Mouse (Mus musculus): ENCODE results near the gene Gzmn.
"Not testable (repeated sequence)": the region's sequence is repeated elsewhere in the genome, so short reads cannot be mapped to it uniquely, and the experiment has no call there.

The Gzmn gene

DNA sequence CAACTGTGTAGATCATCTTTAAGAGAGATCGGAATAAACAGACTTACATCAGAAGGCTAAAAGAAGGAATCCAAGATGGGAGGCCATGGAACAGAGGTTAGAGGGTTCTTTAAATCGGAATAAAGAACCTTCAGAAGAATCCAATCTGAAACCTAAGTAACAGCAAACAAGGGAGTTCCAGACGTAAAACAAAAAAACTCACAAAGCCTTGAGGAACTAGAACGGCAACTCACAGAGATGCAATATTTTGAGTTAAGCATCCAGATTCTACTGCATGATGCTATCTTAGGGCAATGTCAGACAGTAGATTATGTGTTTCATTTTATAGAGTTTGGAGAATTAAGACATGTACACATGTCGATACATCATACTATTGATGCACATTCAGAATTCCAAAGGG lies at the start of gene Gzmn:
Gzmn (minus strand) TSS at position 101 of the 400 bp plus-strand sequence.
- no peak for DNase-seq (ENCODE audit: low read depth)

GRCm38 (mm10) chr14:56211317-56211716 lies 36.9 kb upstream of the Gzmn start, which contains the start of gene Gzmf:
TSS of gene Gzmf (minus strand) at chr14:56211417.
- DNase-seq (ENCODE audit: low read depth), result no peak

DNA sequence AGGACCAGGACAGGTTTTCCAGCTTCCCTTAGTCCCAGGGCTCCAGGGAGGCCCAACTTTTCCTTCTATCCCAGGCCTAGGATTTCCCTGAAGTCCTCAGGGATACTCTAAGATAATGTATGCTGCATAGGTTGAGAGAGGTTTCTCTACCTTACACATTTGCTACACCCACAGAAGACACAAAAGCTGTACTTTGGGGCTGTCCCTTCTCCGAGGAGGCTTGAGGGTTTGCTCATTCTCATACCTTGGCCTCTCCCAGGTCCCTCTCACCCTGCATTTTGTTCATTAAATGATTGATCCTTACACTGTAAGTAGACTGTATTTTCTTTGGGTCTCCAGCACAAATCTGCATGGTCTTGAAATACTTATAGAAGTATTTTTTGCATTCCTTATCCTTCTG lies 31.2 kb upstream of the Gzmn start:
- no peak for DNase-seq (ENCODE audit: low read depth)

DNA sequence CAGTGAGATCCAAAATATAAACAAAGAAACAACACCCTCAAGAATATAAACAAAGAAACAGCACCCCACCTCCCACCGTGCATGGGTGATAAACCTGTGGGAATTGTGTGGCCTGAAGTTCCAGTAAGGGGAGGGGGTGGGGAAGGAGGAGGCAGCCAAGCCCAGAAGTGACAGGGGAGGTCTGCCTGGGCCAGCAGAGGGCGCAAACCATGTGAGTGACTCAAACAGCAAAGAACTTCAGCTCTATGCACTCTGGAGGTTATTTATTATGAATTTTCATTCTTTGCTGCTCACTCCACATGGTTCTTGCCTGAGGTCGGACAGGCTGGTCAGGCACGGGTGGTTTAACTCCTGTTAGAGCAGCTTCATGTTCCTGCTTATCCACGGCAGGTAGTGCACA lies 30.6 kb upstream of the Gzmn start:
- peak; percentile 57 for DNase-seq (ENCODE audit: low read depth)

DNA sequence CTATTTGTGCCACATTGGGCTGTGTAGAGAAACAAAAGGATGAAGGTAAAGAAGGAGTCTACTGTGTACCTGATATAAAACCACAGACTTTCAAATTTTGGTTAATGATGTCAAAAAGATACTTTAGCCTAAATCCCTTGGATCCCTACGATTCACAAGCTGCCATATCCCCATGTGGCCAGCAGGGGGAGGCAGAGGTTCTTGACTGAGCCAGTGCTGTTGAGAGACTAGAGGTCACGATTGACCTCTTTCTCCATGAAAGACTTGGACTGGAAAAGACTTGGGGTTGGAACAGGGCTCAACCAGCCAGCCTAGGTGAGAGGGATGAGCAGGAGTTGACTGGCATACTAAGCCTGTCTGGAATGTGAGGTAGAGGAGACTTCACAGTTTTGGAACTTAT lies 29.6 kb upstream of the Gzmn start:
- DNase-seq (ENCODE audit: low read depth), result peak; percentile 60

DNA sequence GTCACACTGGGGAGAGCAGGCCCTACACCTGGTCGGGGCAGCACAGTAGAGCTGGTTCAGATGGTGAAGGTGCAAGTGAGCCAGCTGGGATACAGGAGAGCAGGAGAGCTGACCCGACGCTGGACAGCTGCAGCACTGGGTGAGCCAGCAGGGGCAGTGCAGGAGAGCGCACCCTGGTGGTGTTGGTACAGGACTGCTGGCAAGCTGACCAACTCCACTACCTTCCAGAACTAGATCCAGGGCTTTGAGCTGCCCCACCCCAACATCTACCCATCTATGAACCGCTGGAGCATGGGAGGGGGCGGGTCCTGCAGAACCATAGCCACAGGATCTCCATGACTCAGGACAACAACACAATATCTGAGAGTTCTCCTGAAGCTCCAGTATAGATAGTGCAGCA lies 12.5 kb upstream of the Gzmn start:
- DNase-seq (ENCODE audit: low read depth), result peak; percentile 1

DNA sequence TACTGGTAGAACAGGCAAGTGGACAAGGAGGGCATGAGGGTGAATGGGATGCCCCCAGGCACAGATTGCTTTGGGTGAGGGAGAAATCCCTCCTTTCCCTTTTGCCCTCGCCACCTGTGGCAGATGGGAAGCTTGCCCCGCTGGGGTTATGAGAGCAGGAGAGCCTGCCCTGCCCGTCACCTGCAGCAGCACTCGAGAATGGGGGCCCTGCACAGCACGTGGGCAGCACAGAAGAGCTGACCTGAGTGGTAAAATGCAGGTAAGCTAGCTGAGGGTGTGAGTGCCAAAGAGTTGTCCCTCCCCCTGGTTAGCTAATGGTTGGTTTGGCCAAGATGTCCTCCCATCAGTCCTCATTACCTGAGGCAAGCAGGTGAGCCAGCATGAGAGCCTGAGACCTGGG lies 12.1 kb upstream of the Gzmn start:
- DNase-seq (ENCODE audit: low read depth), result no peak

DNA sequence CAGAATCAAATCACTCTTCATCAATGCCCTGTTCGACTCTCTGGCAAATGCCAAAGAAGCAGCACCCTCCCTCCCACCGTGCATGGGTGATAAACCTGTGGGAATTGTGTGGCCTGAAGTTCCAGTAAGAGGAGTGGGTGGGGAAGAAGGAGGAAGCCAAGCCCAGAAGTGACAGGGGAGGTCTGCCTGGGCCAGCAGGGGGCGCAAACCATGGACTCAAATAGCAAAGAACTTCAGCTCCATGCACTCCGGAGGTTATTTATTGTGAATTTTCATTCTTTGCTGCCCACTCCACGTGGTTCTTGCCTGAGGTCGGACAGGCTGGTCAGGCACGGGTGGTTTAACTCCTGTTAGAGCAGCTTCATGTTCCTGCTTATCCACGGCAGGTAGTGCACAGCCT lies 3.3 kb upstream of the Gzmn start:
- DNase-seq (ENCODE audit: low read depth), result peak; percentile 48

DNA sequence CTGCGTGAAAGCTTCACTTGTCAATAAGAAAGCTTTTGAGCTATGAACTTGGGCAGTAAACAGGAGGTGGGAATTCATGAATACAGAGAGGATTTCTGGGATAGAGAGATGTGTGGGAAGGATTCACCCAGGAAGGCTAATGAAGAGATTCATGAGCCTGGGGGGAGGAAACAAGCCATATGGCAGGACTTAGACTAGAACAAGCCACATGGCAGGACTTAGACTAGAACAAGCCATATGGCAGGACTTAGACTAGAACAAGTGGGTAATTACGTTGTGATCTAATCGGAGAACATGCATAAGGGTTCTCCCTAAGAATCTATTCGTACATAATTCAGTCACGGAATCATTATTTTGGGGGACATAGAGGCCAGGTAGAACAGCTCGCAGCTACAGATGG lies 1.0 kb downstream of the Gzmn start:
- no peak for DNase-seq (ENCODE audit: low read depth)

GRCm38 (mm10) chr14:56172744-56173143 lies 1.7 kb downstream of the Gzmn start:
- no peak for DNase-seq (ENCODE audit: low read depth)

GRCm38 (mm10) chr14:56168009-56168408 lies 6.4 kb downstream of the Gzmn start:
- DNase-seq (ENCODE audit: low read depth), result no peak

- DNase-seq (ENCODE audit: low read depth), result no peak
These were observed 12.3 kb downstream of the Gzmn start for GRCm38 (mm10) chr14:56162109-56162508.

GRCm38 (mm10) chr14:56159479-56159878 lies 14.9 kb downstream of the Gzmn start, which contains the start of gene Gzmg:
TSS of gene Gzmg (minus strand) at chr14:56159579.
- not testable (repeated sequence) for DNase-seq (ENCODE audit: low read depth)

DNA sequence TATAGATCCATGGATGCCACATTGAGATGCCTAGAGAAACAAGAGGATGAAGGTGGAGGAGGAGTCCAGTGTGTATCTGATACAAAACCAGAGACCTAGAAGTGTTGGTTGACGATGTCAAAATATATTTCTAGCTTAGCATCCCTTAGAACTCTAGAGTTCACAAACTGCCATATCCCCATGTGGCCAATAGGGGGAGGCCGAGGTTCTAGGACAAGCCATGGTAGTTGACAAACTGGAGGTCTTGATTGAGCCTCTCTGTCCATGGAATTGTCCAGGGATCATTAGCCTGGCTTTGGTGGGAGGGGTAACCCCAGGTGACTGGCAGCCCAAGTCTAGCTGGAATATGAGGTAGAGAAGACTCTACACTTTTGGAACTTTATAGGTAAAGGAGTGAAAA lies 19.1 kb downstream of the Gzmn start:
- no peak for DNase-seq (ENCODE audit: low read depth)

GRCm38 (mm10) chr14:56133675-56134074 lies 40.7 kb downstream of the Gzmn start:
- not testable (repeated sequence) for DNase-seq (ENCODE audit: low read depth)

DNA sequence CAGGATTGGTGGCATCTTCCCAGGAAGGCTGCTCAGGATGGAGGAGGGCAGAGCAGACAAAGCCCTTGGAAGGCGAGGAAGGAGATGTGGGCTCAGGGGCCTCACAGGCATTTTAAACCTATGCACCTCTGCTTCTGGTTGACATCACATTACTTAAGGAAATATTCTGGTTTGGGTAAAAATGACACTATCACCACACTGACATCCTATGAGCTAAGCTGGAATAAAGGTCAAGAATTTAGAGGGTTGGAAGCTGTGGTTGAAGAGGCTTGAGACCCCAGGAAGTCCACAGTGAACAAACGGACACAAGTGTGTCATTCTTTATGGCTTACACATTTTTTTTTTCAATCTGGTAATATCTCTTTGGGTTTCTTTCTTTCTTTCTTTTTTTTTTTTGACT lies 41.9 kb downstream of the Gzmn start, which contains the start of gene Gzmd:
Gzmd (minus strand) TSS at position 101 of the 400 bp plus-strand sequence.
- not testable (repeated sequence) for DNase-seq (ENCODE audit: low read depth)

- peak; percentile 5 for DNase-seq (ENCODE audit: low read depth)
These were observed 46.1 kb downstream of the Gzmn start for GRCm38 (mm10) chr14:56128341-56128740.

DNA sequence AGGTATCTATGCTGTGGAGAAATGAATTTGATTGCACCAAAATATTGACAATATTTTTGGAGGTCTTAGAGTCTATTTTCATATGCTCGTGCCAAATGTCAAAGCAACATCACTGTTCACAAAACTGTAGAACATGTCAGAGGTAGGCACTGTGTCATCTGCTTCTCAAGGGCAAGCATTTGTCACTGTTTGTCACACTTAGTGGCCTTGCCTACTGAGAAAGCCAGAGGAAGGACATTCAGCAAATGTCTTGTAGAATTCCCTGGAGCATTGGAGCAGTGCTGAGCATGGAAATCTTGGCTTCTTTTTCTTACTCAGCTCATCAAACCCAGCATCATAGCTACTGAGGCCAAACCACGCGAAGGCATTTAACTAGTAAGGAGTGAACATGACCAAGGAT lies 50.9 kb downstream of the Gzmn start:
- no peak for DNase-seq (ENCODE audit: low read depth)

GRCm38 (mm10) chr14:56120525-56120924 lies 53.9 kb downstream of the Gzmn start, which contains the start of gene Gzme:
TSS of gene Gzme (minus strand) at chr14:56120625.
- no peak for DNase-seq (ENCODE audit: low read depth)
